Mouse (Mus musculus): ENCODE measurements around the gene Tmc2. TPM values are rescaled to one million over a fixed set of nuclear protein-coding genes. Genes with fewer than 3 reads are reported as not detected.

Tmc2 gene
- polyA plus RNA-seq, 1 experiment, result not detected

DNA sequence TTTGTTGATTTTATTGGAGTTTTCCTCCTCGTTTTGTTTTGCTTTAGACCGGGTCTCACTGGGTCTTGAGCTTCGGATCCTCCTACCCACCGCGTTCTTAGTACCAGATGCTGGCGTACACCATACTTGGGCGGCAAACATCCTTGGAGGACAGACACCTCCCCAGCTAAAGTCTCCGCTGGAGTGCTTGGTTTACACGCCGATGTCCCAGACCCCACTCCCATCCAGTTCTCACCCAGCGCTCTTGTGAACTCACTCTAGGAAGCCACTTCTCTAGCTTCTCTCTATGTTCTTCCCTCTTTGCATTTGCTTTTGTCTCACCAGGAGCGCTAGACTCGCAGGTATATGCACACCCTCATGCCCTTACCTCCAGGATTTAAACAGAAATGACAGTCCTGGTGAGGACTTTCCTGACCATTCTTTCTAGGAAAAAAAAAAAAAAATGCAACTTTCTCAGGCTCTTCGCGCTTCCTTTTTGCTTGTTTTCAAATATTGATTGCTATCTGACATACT is 15.4 kb upstream of the Tmc2 start:
- WGBS, result 1% methylated on average over 15 of the region's 15 CpGs
- Histone ChIP-seq H3K36me3 (ENCODE audit: control insufficient read depth, insufficient read depth, low read length) (peaks cover 5% of the 10 kb centered on the region), H3K4me3 (ENCODE audit: insufficient read depth, low read depth, low read length) (peak overlapping the region; percentile 86), H3K4me1 (ENCODE audit: control insufficient read depth, insufficient read depth, low read length) (peaks cover 6% of the 10 kb centered on the region), H3K27me3 (replicated peaks; ENCODE audit: control insufficient read depth, insufficient read depth, low read length) (no peaks in the 10 kb centered on the region), H3K27ac (ENCODE audit: insufficient read depth, low read depth, low read length) (peak overlapping the region; percentile 74)
- TF ChIP-seq CTCF (conservative IDR thresholded peaks at IDR 0.05; ENCODE audit: insufficient read depth, insufficient read length, low read depth, low read length), result no peak
- TF ChIP-seq POLR2A (IDR thresholded peaks at IDR 0.05; ENCODE audit: low read depth, low read length), result no peak
- no peak for DNase-seq

DNA sequence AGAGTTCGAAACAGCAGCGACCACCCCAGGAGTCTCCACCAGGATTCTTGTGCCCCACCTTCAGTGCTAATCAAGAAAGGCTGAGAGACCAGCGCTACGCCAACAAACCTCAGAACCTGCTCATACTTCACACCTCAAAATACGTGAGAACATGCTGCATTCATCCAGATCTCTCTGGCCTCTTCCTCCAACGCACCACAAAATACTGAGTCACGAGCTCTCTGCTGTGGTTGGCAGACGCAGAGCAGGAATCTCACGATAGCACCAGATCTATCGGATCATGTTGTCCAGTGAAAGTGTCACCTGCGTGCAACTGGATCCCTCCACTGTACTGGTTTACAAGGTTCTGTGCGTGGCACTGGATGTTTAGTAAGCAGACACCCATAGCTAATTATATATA is 6.6 kb upstream of the Tmc2 start:
- Histone ChIP-seq H3K4me1 (ENCODE audit: control insufficient read depth, insufficient read depth, low read length) (no peaks in the 10 kb centered on the region), H3K36me3 (ENCODE audit: control insufficient read depth, insufficient read depth, low read length) (no peaks in the 10 kb centered on the region), H3K27me3 (replicated peaks; ENCODE audit: control insufficient read depth, insufficient read depth, low read length) (no peaks in the 10 kb centered on the region), H3K4me3 (ENCODE audit: insufficient read depth, low read depth, low read length) (no peak overlapping the region), H3K27ac (ENCODE audit: insufficient read depth, low read depth, low read length) (no peak overlapping the region)
- WGBS, result 84% methylated on average over 12 of the region's 12 CpGs
- TF ChIP-seq CTCF (conservative IDR thresholded peaks at IDR 0.05; ENCODE audit: insufficient read depth, insufficient read length, low read depth, low read length) (no peak), POLR2A (IDR thresholded peaks at IDR 0.05; ENCODE audit: low read depth, low read length) (no peak)
- no peak for DNase-seq

GRCm38 (mm10) chr2:130200961-130201360 is 6.0 kb downstream of the Tmc2 start:
- TF ChIP-seq POLR2A (IDR thresholded peaks at IDR 0.05; ENCODE audit: low read depth, low read length), result no peak
- no peak for TF ChIP-seq CTCF (conservative IDR thresholded peaks at IDR 0.05; ENCODE audit: insufficient read depth, insufficient read length, low read depth, low read length)
- WGBS, result 84% methylated on average over 5 of the region's 5 CpGs
- no peak for DNase-seq

GRCm38 (mm10) chr2:130207376-130207775 is 12.4 kb downstream of the Tmc2 start:
- Histone ChIP-seq H3K27me3 (replicated peaks; ENCODE audit: control insufficient read depth, insufficient read depth, low read length) (no peaks in the 10 kb centered on the region; the same call in 1 of the 2 replicates), H3K36me3 (ENCODE audit: control insufficient read depth, insufficient read depth, low read length) (no peaks in the 10 kb centered on the region), H3K4me1 (ENCODE audit: control insufficient read depth, insufficient read depth, low read length) (no peaks in the 10 kb centered on the region), H3K27ac (ENCODE audit: insufficient read depth, low read depth, low read length) (no peak overlapping the region), H3K4me3 (ENCODE audit: insufficient read depth, low read depth, low read length) (no peak overlapping the region)
- WGBS, result 73% methylated on average over 2 of the region's 2 CpGs
- TF ChIP-seq CTCF (conservative IDR thresholded peaks at IDR 0.05; ENCODE audit: insufficient read depth, insufficient read length, low read depth, low read length), result no peak
- no peak for TF ChIP-seq POLR2A (IDR thresholded peaks at IDR 0.05; ENCODE audit: low read depth, low read length)
- DNase-seq, result no peak

More at GRCm38 (mm10) chr2:130200961-130201360, 6.0 kb downstream of the Tmc2 start:
- H3K4me3 ChIP-seq (ENCODE audit: insufficient read depth, low read depth, low read length), result no peak overlapping the region
- H3K27ac ChIP-seq (ENCODE audit: insufficient read depth, low read depth, low read length), result no peak overlapping the region
- H3K4me1 ChIP-seq (ENCODE audit: control insufficient read depth, insufficient read depth, low read length), result no peaks in the 10 kb centered on the region
- H3K36me3 ChIP-seq (ENCODE audit: control insufficient read depth, insufficient read depth, low read length), result no peaks in the 10 kb centered on the region
- no peaks in the 10 kb centered on the region; the same call in 1 of the 2 replicates for H3K27me3 ChIP-seq (replicated peaks; ENCODE audit: control insufficient read depth, insufficient read depth, low read length)

GRCm38 (mm10) chr2:130207996-130208395 is 13.0 kb downstream of the Tmc2 start:
- no peak for DNase-seq
- Histone ChIP-seq H3K36me3 (ENCODE audit: control insufficient read depth, insufficient read depth, low read length) (no peaks in the 10 kb centered on the region), H3K27ac (ENCODE audit: insufficient read depth, low read depth, low read length) (no peak overlapping the region), H3K4me3 (ENCODE audit: insufficient read depth, low read depth, low read length) (no peak overlapping the region), H3K27me3 (replicated peaks; ENCODE audit: control insufficient read depth, insufficient read depth, low read length) (no peaks in the 10 kb centered on the region), H3K4me1 (ENCODE audit: control insufficient read depth, insufficient read depth, low read length) (no peaks in the 10 kb centered on the region)
- no peak for TF ChIP-seq CTCF (conservative IDR thresholded peaks at IDR 0.05; ENCODE audit: insufficient read depth, insufficient read length, low read depth, low read length)
- no peak for TF ChIP-seq POLR2A (IDR thresholded peaks at IDR 0.05; ENCODE audit: low read depth, low read length)
- 80% methylated on average over 3 of the region's 3 CpGs for WGBS

- WGBS, result 94% methylated on average over 3 of the region's 3 CpGs
- no peak overlapping the region for H3K27ac ChIP-seq (ENCODE audit: insufficient read depth, low read depth, low read length)
- no peaks in the 10 kb centered on the region for H3K27me3 ChIP-seq (replicated peaks; ENCODE audit: control insufficient read depth, insufficient read depth, low read length)
- no peak for TF ChIP-seq POLR2A (IDR thresholded peaks at IDR 0.05; ENCODE audit: low read depth, low read length)
- no peak for TF ChIP-seq CTCF (conservative IDR thresholded peaks at IDR 0.05; ENCODE audit: insufficient read depth, insufficient read length, low read depth, low read length)
- DNase-seq, result no peak
- H3K4me1 ChIP-seq (ENCODE audit: control insufficient read depth, insufficient read depth, low read length), result no peaks in the 10 kb centered on the region
- no peak overlapping the region for H3K4me3 ChIP-seq (ENCODE audit: insufficient read depth, low read depth, low read length)
- no peaks in the 10 kb centered on the region for H3K36me3 ChIP-seq (ENCODE audit: control insufficient read depth, insufficient read depth, low read length)
Measured at GRCm38 (mm10) chr2:130209636-130210035, 14.6 kb downstream of the Tmc2 start.

DNA sequence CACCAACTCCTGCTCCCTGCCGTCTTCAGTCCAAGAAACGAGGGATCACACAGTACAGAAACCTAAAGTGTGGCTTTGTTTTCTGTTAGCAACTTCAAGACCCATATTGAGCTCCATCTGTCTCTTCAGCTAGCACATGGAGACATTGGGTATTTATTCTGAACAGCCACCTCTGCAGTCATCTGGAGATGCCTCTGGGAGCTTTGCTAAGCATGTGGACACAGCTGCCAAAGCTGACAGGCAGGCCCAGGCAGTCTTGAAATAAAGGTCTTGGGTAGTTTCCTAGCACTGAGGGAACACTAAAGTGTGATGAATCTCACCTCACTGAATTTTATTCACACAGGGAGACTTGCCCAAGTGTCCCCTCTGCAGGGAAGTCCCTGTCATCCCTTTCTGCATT is 16.6 kb downstream of the Tmc2 start:
- DNase-seq, result no peak
- no peaks in the 10 kb centered on the region for H3K4me1 ChIP-seq (ENCODE audit: control insufficient read depth, insufficient read depth, low read length)
- H3K36me3 ChIP-seq (ENCODE audit: control insufficient read depth, insufficient read depth, low read length), result no peaks in the 10 kb centered on the region
- H3K4me3 ChIP-seq (ENCODE audit: insufficient read depth, low read depth, low read length), result no peak overlapping the region
- no peaks in the 10 kb centered on the region for H3K27me3 ChIP-seq (replicated peaks; ENCODE audit: control insufficient read depth, insufficient read depth, low read length)
- no peak overlapping the region for H3K27ac ChIP-seq (ENCODE audit: insufficient read depth, low read depth, low read length)
- 75% methylated on average over 2 of the region's 2 CpGs for WGBS
- TF ChIP-seq POLR2A (IDR thresholded peaks at IDR 0.05; ENCODE audit: low read depth, low read length) (no peak), CTCF (conservative IDR thresholded peaks at IDR 0.05; ENCODE audit: insufficient read depth, insufficient read length, low read depth, low read length) (no peak)

Measured in kidney, adult 2 months (tissue).